Mouse (Mus musculus) bone marrow, adult 2 months (tissue): ENCODE measurements around the gene Fez1.

ENCODE experiments used
- CTCF ChIP-seq: fragments of 200-500 bp; IDR thresholded peaks from 2 replicates; pipeline ENCODE4 v1.5.1; 2011; ENCODE audit warnings: low read length, control low read depth; ENCODE audit not compliant: control insufficient read depth, insufficient read depth
- POLR2A ChIP-seq: fragments of 200-500 bp; IDR thresholded peaks from 2 replicates; pipeline ENCODE4 v1.6.1; 2011; ENCODE audit warnings: low read depth, mild to moderate bottlenecking, control low read depth, low read length, borderline replicate concordance; ENCODE audit not compliant: control insufficient read depth

GRCm38 (mm10) chr9:36882034-36882745 lies 60.5 kb downstream of the Fez1 start:
- no peak for TF ChIP-seq CTCF
- TF ChIP-seq POLR2A, result no peak
